Mouse (Mus musculus): ENCODE data around the gene Gck. TPM values are rescaled to one million over a fixed set of nuclear protein-coding genes. Genes with fewer than 3 reads are reported as not detected.

The Gck gene
- not detected for polyA plus RNA-seq (2017; shearing (Covaris generic))

GRCm38 (mm10) chr11:5949586-5950352 lies at the start of gene Gck:
Gck (minus strand) TSS chr11:5950081.

DNA sequence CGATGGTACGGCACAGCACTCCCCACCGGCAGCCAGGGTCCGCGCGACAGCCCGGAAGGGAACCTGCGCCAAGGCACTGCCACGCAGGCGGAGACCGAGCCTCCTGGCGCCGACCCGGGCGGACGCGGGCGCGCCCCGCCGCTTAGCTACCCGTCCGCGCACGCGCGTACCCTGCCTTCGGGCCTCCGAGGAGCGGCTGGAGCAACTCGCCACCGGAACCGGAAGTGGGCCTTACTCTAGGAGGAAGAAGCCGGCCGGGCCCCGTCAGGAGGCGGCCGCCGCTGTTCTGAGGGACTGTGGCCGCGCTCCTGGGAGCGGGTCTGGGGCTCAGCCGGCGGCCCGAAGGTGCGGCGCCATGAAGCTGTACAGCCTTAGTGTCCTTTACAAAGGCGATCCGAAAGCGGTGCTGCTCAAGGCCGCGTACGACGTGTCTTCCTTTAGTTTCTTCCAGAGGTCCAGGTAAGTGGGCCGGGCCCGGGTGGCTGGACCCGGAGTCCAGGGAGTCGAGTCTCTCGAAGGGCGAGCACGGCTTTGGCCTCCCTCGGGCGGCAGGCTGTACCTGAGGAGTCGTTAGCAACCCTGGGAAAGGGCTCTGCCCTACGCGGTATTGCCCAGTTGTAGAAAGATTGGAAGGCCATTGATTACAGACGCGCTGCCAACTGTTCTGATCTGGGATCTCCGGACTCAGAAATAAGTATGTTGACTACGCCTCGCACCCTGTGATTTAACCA lies 5.8 kb upstream of the Gck start, which contains the start of gene Ykt6:
Gene Ykt6 (plus strand): TSS at position 148 of the 731 bp plus-strand sequence.

GRCm38 (mm10) chr11:5898531-5898930 lies 51.4 kb downstream of the Gck start, which contains the start of gene Myl7:
Myl7 (minus strand) TSS chr11:5898782.

DNA sequence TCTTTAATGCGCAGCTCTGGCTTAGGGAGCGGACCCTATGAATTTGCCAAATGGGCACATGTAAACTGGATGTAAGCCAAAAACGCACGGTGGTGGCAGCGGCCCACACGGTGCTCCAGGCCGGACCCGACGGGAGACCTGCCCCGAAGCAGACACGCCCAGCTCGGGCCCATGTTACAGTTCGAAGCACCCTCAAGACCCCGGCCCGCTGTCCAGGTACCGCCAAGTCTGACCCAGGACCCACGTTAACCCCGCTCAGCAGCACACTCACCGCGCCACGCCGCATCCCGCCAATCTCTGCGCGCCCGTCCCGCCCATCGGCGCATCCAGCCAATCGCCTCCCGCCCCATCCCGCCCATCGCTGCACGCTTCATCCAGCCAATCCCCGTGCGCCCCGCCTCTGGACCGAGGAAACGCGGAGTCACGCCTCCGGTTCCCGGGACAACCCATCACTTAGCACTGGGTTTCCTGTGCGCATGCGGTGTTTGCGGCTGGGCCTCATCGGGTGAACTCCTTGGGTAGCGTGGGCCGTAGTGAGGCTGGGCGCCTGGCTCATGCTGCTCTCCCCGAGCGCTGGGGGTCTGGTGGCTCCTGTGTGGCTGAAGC lies 71.9 kb downstream of the Gck start, which contains the start of gene Pold2:
Gene Pold2 (minus strand): TSS at position 372 of the 606 bp plus-strand sequence.

DNA sequence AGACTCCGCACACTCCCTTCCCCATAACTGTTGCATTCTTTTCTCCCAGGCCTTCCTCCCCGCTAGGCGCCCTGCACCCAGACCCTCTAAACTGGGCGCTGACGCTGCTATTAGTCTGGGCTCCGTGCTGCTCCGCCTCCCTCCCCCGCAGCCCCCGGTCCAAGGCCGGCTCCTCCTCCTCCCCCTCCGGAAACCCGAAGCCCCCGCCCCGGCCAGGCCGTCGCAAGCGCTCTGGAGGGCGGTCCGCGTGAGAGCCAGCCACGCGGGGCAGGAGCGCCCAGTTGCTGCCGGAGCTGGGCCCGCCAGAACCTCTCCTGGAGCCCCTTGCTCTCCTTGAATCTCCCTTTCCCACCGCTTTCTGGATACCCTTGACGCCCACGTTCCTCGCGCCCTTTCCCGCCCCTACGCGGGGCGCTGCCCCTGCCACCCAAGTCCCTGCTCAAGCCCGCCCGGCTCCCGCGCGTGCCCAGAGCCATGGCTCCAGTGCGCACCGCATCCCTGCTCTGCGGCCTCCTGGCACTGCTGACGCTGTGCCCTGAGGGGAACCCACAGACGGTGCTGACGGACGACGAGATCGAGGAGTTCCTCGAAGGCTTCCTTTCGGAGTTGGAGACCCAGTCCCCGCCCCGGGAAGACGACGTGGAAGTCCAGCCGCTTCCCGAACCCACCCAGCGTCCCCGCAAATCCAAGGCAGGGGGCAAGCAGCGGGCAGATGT lies 88.0 kb downstream of the Gck start, which contains the start of gene Aebp1:
Gene Aebp1 (plus strand): TSS at position 270 of the 716 bp plus-strand sequence.

Other genes with a start within 250 kb of the Gck start
- gene Mrps24, start 234.4 kb downstream of the Gck start, polyA plus RNA-seq (2017; shearing (Covaris generic)), result 43.5 TPM
- gene Urgcp, start 187.7 kb downstream of the Gck start, polyA plus RNA-seq (2017; shearing (Covaris generic)), result 40.8 TPM
- gene Dbnl, start 161.6 kb downstream of the Gck start, polyA plus RNA-seq (2017; shearing (Covaris generic)), result 306 TPM
- 5.1 TPM for gene Pgam2, start 146.3 kb downstream of the Gck start, polyA plus RNA-seq (2017; shearing (Covaris generic))
- gene Polm, start 112.1 kb downstream of the Gck start, polyA plus RNA-seq (2017; shearing (Covaris generic)), result 42.5 TPM
- 1.1 TPM for gene Aebp1, start 88.1 kb downstream of the Gck start, polyA plus RNA-seq (2017; shearing (Covaris generic))
- gene Pold2, start 71.8 kb downstream of the Gck start, polyA plus RNA-seq (2017; shearing (Covaris generic)), result 90.3 TPM
- not detected for gene Myl7, start 51.3 kb downstream of the Gck start, polyA plus RNA-seq (2017; shearing (Covaris generic))
- 65.3 TPM for gene Ykt6, start 5.6 kb upstream of the Gck start, polyA plus RNA-seq (2017; shearing (Covaris generic))
- 19.5 TPM for gene Camk2b, start 116.3 kb upstream of the Gck start, polyA plus RNA-seq (2017; shearing (Covaris generic))
- gene A730071L15Rik, start 249.9 kb upstream of the Gck start, polyA plus RNA-seq (2017; shearing (Covaris generic)), result 0.32 TPM

All from inflammation-experienced regulatory T-cells, adult 16 weeks (primary cell).